Mouse (Mus musculus) testis, postnatal 10 days (tissue): ENCODE measurements around the gene Gm45713.
"Not testable (repeated sequence)": the region's sequence is repeated elsewhere in the genome, so short reads cannot be mapped to it uniquely, and the experiment has no call there.

Experiments
- DNase-seq: peaks from one replicate; pipeline ENCODE4 v3.0.0; 2021; ENCODE audit warnings: low spot score

Gene Gm45713

DNA sequence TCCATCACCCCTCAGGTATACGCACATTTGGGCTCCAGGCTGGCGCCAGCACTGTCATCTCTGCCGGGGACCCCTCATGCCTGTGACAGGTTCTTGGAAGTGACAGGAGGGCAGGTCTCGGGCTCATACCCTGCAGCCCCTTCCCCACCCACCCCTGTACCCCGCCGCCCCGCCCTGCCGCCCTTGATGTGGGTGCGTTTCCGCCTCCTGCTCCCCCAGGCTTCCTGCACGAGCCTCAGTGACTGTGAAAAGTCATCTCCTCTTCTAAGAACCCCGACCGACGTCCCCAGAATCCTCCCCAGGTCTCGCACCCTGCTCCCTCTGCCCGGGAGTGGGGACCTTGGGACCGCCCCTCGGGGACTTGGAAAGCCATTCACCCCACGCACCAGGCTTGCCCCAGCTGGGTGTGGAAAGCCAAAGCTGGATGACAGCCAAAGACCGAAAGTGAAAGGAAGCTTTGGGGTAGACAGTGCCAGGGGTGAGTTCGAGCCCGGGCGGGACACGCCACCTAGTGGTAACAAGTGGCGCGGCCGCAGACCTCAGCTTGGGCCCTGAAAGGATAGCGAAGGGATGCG, at the start of gene Gm45713, which contains the start of gene Flt3l:
TSS of gene Gm45713 (minus strand) at position 239 of the 575 bp plus-strand sequence.
TSS of gene Flt3l (minus strand) at position 440 of the 575 bp plus-strand sequence.
- peak; percentile 94 for DNase-seq

DNA sequence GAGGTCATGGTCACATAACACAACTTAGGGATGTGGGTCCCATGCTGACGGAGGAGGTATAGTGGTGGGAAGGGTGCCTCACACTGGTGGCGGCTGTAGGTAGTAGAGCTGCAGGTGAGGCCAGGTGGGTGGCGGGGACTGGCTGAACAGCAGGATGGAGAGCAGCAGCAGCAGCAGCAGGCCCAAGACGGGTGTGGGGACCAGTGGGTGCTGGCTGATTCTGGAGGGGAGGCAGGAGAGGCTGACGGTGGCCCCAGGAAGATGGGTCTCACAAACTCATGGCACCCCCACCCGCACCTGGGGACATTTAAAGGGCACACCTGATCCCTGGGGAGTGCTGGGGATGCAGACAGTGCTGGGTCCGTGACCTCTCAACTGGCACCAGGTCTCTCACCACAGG, 47.6 kb upstream of the Gm45713 start:
- DNase-seq: no peak

DNA sequence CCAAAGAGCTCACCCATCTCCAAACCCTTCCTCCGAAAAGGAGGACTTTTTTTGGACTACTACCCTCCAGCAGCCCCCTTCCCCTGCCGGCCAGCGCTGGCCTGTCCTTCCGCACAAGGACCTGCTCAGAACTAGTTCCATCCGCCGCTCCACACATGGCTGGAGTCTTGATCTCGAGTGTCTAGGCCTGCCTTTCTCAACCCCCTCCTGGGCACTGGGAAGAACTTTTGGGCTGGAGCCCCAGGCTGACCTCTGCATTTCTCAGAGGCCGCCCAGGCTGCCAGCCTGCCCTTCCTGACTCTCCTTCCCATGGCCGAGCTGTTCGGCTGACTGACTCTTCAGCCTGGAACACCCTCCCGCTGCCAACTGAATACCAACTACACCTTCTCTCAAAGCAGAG, 46.6 kb upstream of the Gm45713 start:
- no peak for DNase-seq

DNA sequence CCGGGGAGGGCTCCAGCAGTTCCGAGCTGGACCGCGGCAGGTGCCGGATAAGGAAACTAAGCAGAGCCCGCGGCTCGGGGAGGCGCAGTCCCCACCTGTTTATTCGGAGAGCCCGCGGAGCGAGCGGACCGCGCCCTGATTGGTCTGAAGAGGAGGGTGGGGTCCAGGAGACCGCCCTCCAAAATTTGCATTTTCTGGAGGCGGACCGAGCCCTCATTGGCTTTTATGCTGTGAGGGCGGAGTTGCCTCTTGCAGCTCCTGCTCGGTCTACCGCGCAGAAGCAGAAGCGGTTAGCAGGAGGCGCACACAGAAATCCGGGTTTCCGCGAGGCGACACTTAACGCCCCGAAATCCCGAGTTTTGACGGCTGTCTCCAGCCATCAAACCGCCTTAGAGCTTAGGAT, 46.2 kb upstream of the Gm45713 start:
- DNase-seq: peak; percentile 83

DNA sequence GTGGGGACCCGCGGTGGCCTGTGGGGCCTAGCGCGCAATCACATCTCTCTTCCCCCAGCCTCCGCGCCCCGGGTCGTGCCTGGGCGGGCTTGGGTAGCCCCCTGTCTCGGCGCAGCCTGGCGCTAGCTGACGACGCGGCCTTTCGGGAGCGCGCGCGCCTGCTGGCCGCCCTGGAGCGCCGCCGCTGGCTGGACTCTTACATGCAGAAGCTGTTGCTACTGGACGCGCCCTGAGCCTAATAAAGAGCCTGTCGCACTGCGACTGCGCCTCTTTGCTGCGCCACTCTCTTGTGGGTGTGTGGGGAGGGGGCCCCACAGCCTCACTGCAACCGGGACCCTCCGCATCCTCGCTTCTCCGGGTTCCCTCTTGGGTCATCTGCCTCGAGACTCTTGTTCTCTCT, 45.5 kb upstream of the Gm45713 start:
- peak; percentile 64 for DNase-seq

DNA sequence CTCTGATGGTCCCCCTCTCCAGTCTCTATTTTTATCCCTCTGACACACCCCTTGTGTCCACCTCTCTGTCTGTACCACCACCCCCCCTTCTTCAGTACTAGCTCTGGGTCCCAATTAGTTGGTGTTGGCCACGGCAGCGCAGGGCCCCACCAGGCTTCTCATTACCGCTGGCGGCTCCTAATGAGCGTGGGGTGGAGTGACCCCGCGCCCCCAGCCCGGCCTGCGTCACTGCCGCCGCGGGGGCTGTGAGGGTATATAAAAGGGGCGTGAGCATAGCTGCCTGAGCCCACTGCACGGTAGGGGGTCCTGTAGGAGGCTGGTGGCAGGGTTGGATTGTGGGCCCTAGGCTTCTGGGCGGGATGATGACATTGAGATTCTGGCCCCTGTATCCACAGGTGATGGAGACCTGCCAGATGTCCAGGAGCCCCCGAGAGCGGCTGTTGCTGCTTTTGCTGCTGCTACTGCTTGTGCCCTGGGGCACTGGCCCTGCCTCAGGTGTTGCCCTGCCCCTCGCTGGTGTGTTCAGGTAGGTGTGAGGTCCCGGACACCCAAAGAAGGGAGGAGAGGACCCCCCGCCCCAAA, 45.0 kb upstream of the Gm45713 start, which contains the start of gene Pth2:
TSS of gene Pth2 (plus strand) at position 100 of the 582 bp plus-strand sequence.
- DNase-seq: no peak

DNA sequence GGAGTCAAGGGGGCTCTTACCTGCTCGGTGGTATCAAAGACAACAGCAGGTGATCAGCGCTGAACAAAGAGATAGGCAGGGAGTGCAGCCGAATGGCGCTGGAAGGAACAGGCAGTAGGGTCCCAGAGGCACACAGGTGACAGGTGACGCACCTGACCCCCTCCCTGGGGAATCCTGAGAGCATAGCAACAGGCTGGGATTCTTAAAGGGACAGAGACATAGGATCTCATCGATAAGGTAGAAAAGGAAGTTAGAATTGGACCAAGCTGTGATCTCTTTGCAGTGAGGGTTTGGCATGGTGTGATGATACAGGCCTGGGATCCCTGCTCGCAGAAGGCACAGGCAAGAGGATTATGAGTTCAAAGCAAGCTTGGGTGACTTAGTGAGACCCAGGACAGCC, 43.4 kb upstream of the Gm45713 start, which contains the start of gene Gfy:
TSS of gene Gfy (minus strand) at position 101 of the 400 bp plus-strand sequence.
- DNase-seq: no peak

DNA sequence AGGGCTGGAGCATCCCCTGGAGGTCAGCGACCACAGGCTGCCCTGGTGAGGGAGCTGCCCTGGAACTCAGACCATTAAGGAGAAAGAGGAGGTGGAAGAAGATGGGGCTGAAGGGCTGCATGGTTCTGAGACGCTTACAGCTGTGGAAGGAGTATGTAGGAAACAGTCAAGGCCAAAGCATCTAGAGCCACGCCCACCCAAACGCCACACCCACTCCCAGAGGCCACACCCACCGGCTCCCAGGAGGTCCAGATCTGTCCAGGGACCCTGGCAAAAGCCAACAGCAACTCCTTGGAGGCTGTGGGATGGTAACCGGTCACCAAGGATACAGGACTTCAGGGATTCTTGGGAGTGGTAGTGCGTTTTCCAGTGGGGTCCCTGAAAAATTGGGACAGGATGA, 42.5 kb upstream of the Gm45713 start:
- peak; percentile 63 for DNase-seq

DNA sequence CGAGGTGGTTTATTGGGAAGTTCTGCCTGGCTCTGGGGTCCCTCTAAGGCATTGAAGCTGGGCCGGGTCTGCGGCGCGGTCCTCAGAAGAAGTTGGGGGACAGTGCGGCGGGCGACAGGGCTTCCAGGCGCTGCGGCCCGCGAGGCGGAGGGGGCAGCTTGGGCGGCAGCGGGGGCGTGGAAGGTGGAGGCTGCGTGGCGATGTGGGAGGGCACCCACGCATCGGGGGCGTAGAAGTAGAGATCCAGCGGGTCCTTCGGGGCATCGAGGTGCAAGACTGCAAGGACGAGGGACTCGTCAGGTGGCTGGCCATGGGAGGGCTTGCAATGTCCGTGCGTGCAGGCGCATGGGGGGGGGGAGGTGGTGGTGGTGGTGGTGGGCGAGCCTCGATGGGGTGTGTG, 40.3 kb upstream of the Gm45713 start:
- no peak for DNase-seq

DNA sequence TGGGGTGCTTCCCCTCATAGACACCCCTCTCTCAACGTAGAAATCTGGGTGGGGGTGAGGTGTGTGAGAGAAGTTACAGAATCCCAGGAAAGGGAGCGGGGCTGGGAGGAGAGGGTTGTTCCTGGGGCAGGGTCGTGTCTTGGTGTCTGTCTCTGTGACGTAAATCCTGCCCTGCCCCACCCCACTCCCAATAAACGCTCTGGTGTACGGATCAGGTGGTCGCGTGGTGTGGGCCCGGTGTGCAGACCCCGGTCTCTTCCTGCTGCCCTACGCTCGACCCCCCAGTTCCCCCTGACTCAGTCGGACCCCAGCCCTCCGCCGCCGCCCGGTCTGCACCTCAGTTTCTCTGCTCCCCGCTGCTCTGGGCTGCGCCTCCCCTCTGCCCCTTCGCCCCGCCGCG, 39.9 kb upstream of the Gm45713 start:
- no peak for DNase-seq

DNA sequence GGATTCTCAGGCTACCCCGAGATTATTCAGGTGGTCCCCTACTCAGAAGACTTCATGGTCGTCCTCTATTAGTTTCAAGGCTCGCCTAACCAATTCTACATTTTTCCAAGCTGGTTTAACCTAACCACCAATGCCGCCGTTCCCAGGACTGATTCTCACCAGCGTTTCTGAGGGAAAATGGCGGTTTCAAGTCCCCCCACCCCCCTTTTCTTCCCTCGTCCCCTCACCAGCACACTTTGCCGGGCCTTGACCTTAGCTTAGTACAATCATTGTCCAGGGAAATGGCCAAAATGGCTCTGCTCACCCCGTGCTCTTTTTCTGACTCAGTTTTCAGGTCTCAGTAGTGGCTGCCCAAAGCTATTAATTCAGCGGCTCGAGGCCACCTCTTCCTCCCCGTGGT, 39.4 kb upstream of the Gm45713 start:
- DNase-seq: no peak

DNA sequence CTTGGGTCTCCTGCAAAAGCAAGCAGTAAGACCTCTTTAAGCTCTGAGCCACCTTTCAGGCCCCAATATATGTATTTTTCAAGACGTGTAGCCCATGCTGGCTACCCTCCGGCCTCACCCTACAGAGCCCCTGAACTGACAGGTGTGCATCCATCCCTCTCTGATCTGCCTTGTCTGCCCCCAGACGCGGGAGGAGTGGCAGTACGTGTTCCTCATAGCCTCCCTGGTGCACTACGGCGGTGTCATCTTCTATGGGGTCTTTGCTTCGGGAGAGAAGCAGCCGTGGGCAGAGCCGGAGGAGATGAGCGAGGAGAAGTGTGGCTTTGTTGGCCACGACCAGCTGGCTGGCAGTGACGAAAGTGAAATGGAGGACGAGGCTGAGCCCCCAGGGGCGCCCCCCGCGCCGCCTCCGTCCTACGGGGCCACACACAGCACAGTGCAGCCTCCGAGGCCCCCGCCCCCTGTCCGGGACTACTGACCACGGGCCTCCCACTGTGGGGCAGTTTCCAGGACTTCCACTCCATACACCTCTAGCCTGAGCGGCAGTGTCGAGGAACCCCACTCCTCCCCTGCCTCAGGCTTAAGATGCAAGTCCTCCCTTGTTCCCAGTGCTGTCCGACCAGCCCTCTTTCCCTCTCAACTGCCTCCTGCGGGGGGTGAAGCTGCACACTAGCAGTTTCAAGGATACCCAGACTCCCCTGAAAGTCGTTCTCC, 38.7 kb upstream of the Gm45713 start:
- no peak for DNase-seq

DNA sequence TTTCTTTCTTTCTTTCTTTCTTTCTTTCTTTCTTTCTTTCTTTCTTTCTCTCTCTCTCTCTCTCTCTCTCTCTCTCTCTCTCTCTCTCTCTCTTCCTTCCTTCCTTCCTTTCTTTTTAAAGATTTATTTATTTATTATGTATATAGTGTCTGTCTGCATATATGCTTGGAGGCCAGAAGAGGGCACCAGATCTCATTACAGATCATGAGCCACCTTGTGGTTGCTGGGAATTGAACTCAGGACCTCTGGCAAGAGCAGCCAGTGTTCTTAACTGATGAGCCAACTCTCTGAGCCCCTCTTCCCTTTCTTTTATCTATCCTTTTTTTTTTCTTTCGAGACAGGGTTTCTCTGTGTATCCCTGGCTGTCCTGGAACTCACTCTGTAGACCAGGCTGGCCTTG, 37.7 kb upstream of the Gm45713 start:
- not testable (repeated sequence) for DNase-seq

DNA sequence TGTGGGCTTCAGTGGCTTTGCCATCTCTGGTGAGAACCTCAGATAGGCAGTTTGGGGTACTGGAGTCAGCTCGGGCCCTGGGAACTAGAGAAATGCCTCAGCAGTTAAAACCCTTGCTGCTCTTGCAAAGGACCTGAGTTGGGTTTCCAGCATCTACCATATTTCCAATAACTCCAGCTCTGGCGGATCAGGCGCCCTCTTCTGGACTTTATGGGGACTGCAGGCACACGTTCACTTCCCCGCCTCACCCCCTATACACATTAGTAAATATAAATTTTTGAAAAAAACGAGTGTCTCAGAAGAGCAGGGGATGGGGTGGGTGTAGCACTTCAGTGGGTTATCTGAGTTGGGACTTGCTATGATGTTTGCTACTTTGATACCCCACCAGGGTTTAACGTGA, 36.9 kb upstream of the Gm45713 start:
- peak; percentile 66 for DNase-seq

DNA sequence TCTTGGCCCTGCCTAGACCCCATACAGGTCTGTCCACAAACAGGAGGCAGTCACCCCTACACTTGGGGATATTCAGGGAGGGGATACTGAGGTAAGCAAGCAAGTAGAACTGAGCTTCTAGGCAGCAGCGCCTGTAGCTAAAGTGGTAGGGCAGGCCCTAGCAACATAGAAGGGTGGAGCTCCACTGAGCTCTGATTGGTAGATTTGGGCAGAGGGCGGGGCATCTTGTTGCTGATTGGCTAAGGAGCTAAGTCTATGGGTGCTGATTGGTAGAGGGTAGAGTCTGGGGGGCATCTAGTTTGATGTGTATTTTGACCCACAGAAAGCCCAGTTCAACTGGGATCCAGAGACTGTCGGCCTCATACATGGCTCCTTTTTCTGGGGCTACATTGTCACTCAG, 33.5 kb upstream of the Gm45713 start:
- DNase-seq: no peak

DNA sequence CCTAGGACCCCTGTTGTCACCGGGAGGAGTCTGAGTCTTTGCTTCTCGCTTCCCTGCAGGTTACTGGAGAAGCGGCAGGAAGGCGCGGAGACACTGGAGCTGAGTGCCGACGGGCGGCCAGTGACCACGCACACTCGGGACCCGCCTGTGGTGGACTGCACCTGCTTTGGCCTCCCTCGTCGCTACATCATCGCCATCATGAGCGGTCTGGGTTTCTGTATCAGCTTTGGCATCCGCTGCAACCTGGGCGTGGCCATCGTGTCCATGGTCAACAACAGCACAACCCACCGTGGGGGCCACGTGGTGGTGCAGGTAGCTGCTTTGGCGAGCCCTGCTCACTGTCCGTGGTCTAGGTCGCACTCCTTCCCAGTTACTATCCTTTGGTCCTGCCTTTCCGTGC, 32.6 kb upstream of the Gm45713 start:
- no peak for DNase-seq

DNA sequence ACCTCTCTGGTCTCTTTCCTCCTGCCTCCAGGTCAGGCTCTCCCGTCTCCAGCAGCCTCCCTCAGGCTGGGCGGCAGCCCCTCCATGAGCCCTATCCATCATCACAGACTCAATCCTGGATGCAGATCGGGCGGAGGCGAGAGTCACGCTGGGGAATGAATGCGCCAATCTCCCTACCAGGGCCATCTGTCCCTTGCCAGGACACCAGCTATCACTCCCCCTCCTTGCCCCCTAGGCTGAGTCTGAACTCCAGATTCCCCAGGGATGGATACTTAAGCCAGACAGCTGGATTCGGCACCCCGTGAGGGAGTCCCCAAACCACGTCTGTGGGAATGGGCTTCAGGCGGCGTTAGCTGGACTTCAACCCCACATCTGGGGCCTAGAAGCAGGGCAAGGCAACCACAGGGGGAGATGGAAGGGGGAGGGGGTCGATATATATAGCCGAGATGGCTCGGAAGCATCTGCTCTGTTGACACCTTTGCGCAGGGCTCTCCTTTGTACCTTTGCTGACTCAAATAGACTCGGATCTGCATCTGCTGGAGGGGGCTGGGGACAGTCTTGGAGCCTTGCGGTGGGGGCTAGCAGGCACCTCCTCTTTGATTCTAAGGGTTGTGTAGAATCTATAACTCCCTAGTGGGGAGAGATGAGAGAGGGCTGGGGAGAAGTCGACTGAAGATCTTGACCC, 31.9 kb upstream of the Gm45713 start:
- DNase-seq: no peak

DNA sequence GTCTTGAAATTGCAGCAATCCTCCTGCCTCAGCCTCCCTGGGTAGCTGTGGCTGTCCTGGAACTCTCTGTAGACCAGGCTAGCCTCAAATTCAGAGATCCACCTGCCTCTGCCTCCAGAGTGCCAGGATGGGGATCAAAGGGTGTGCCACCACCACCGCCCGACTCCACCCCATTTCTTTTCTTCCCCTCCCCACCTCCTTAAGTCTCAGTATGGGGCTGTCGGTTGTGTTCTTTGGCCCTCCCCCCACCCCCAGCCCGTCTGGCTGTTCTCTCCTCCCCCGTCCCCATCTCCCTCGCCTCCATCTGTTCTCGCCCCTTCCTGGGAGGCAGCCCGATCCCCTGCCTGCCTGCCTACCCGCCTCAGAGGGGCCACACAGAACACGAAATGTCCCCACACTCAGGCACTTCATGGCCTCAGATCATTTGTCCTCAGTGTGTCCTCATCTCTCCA, 30.9 kb upstream of the Gm45713 start:
- no peak for DNase-seq

DNA sequence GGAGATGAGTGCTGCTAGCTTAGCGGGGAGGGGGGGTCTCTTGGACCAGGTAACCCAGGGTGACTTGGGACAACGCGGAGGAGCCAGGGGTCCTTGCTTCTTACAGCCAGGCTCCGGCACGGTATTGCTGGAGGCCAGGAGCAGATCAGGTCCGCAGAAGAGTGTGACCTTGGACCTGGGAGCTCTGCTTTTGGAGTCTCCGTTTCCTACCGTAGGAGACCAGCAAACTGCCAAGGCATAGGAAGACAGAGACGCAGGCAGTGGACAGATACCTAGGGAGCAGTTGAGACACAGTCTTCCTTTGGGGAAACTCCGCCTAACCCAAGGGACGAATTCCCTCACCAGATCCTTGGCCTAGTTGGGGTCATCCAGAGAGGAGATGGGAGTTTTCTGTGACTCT, 29.7 kb upstream of the Gm45713 start:
- no peak for DNase-seq

DNA sequence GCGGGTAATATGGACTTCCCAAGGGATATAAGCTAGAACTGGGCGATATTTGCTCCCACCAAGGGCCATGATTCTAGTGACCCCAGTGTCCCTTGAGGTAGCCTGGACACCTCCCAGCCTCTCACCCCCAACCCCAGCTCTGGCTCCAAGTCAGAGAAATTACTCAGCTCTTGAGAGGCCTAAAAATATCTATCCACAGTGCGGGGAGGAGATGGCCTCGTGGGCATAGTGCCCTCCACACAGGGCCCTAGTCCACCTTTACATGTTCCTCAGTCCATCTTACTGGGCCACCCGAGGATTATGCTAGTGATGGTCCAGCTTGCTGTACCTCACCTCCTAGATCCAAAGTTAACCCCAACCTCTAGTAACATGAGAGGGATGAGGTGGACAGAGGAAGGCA, 28.8 kb upstream of the Gm45713 start:
- no peak for DNase-seq

DNA sequence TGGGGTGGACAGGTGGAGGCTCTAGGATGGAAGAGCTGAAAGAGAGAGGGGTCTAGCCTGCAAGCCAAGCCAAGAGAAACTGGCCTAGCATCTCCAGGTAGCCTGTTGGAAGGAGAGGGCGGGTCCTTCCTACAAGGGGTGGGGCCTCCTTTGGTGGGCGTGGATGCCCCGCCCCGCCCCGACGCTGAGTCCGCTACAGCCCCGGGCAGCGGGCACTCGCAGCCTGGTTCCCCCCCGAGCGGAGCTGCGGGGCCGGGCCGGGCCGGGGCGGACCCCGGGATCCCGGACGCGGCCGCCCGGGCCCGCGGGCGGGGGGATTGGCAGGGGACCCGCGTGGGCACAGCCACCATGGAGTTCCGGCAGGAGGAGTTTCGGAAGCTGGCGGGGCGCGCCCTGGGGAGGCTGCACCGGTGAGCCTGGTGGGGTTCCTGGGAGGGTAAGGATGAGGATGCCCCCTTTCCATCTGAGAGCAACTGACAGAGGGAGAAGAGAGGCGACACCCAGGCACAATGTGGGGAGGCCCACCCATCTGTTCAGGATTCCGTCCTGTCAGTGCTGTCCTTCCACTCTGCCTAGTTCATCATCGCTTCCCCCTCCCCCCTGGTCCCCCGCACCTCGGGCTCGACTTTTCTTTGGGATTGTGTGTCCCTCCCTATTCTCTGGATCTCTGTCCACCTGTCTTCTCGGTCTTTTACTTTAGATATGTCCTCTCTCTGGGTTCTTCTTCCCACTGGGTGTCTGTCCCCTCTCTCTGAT, 27.9 kb upstream of the Gm45713 start, which contains the start of gene Slc17a7:
TSS of gene Slc17a7 (plus strand) at position 215 of the 756 bp plus-strand sequence.
- no peak for DNase-seq
